Mouse (Mus musculus): ENCODE measurements at regions not wholly inside any gene's neighbourhood (a gene's known extent, or its start where the extent isn't known, plus 50 kb on each side); places are given as distances from the start of the nearest gene placed in this dataset.
A peak's percentile ranks its signal among the peaks of the same experiment; 100 is the strongest.

GRCm38 (mm10) chr1:137654171-137654570, 521.3 kb downstream of the Ptprc start:
- Histone ChIP-seq H3K27me3 (no peaks in the 10 kb centered on the region), H3K36me3 (no peaks in the 10 kb centered on the region), H3K9me3 (no peaks in the 10 kb centered on the region), H3K9ac (no peak overlapping the region), H3K4me1 (peaks cover 17% of the 10 kb centered on the region), H3K27ac (no peak overlapping the region), H3K4me3 (no peak overlapping the region), H3K4me2 (replicated peaks) (no peak overlapping the region)
- ATAC-seq (ENCODE audit: insufficient number of reproducible peaks, insufficient read depth, low FRiP score, low TSS enrichment) = no peak
- WGBS = 27% methylated on average over 4 of the region's 4 CpGs

- peak overlapping the region; percentile 17; the same call in 1 of the 2 replicates for H3K27ac ChIP-seq
- 81% methylated on average over 5 of the region's 5 CpGs for WGBS
Measured at GRCm38 (mm10) chr1:137653495-137653894, 522.0 kb downstream of the Ptprc start.

GRCm38 (mm10) chr1:137650629-137651028, 524.9 kb downstream of the Ptprc start:
- no peaks in the 10 kb centered on the region for H3K9me3 ChIP-seq
- H3K36me3 ChIP-seq = no peaks in the 10 kb centered on the region
- H3K9ac ChIP-seq = no peak overlapping the region
- H3K4me1 ChIP-seq = peaks cover 13% of the 10 kb centered on the region
- WGBS = 47% methylated on average over 3 of the region's 3 CpGs
- no peak overlapping the region for H3K27ac ChIP-seq
- no peak overlapping the region for H3K4me2 ChIP-seq (replicated peaks)
- H3K27me3 ChIP-seq = no peaks in the 10 kb centered on the region
- no peak for ATAC-seq (ENCODE audit: insufficient number of reproducible peaks, insufficient read depth, low FRiP score, low TSS enrichment)
- H3K4me3 ChIP-seq = no peak overlapping the region

More at GRCm38 (mm10) chr1:137653495-137653894, 522.0 kb downstream of the Ptprc start:
- no peaks in the 10 kb centered on the region for H3K9me3 ChIP-seq
- no peak overlapping the region for H3K4me3 ChIP-seq
- H3K4me1 ChIP-seq = peaks cover 17% of the 10 kb centered on the region
- no peak overlapping the region for H3K9ac ChIP-seq
- H3K27me3 ChIP-seq = no peaks in the 10 kb centered on the region
- ATAC-seq (ENCODE audit: insufficient number of reproducible peaks, insufficient read depth, low FRiP score, low TSS enrichment) = no peak
- no peak overlapping the region for H3K4me2 ChIP-seq (replicated peaks)
- H3K36me3 ChIP-seq = no peaks in the 10 kb centered on the region

- Histone ChIP-seq H3K9me3 (no peaks in the 10 kb centered on the region), H3K27ac (0 out of 2 replicates have a peak overlapping the region, but pooled peaks have one; percentile 41), H3K9ac (no peak overlapping the region), H3K4me2 (replicated peaks) (no peak overlapping the region), H3K36me3 (no peaks in the 10 kb centered on the region), H3K4me1 (peaks cover 15% of the 10 kb centered on the region), H3K27me3 (no peaks in the 10 kb centered on the region), H3K4me3 (no peak overlapping the region)
- WGBS = 5% methylated on average over 2 of the region's 2 CpGs
- no peak for ATAC-seq (ENCODE audit: insufficient number of reproducible peaks, insufficient read depth, low FRiP score, low TSS enrichment)
Measured at GRCm38 (mm10) chr1:137650082-137650481, 525.4 kb downstream of the Ptprc start.

GRCm38 (mm10) chr1:137648832-137649231, 526.7 kb downstream of the Ptprc start:
- H3K27ac ChIP-seq = no peak overlapping the region
- H3K9ac ChIP-seq = no peak overlapping the region
- H3K4me1 ChIP-seq = peaks cover 24% of the 10 kb centered on the region
- no peak overlapping the region for H3K4me2 ChIP-seq (replicated peaks)
- H3K4me3 ChIP-seq = no peak overlapping the region
- no peaks in the 10 kb centered on the region for H3K27me3 ChIP-seq
- 71% methylated on average over 1 of the region's 1 CpGs for WGBS
- no peaks in the 10 kb centered on the region for H3K9me3 ChIP-seq
- H3K36me3 ChIP-seq = no peaks in the 10 kb centered on the region
- no peak for ATAC-seq (ENCODE audit: insufficient number of reproducible peaks, insufficient read depth, low FRiP score, low TSS enrichment)

GRCm38 (mm10) chr1:137644601-137645040, 530.9 kb downstream of the Ptprc start:
- Histone ChIP-seq H3K4me3 (no peak overlapping the region), H3K9ac (no peak overlapping the region), H3K27me3 (no peaks in the 10 kb centered on the region), H3K4me2 (replicated peaks) (no peak overlapping the region), H3K27ac (no peak overlapping the region), H3K36me3 (no peaks in the 10 kb centered on the region), H3K4me1 (peaks cover 14% of the 10 kb centered on the region), H3K9me3 (no peaks in the 10 kb centered on the region)
- WGBS = 35% methylated on average over 6 of the region's 6 CpGs
- no peak for ATAC-seq (ENCODE audit: insufficient number of reproducible peaks, insufficient read depth, low FRiP score, low TSS enrichment)

- no peak for ATAC-seq (ENCODE audit: insufficient number of reproducible peaks, insufficient read depth, low FRiP score, low TSS enrichment)
- no peak overlapping the region for H3K4me2 ChIP-seq (replicated peaks)
Measured at GRCm38 (mm10) chr1:137643508-137643907, 532.0 kb downstream of the Ptprc start.

GRCm38 (mm10) chr1:137640848-137641247, 534.7 kb downstream of the Ptprc start:
- Histone ChIP-seq H3K9me3 (no peaks in the 10 kb centered on the region), H3K36me3 (no peaks in the 10 kb centered on the region), H3K27ac (no peak overlapping the region), H3K4me2 (replicated peaks) (no peak overlapping the region), H3K4me3 (no peak overlapping the region), H3K27me3 (no peaks in the 10 kb centered on the region), H3K4me1 (peaks cover 19% of the 10 kb centered on the region), H3K9ac (no peak overlapping the region)
- ATAC-seq (ENCODE audit: insufficient number of reproducible peaks, insufficient read depth, low FRiP score, low TSS enrichment) = no peak
- 15% methylated on average over 7 of the region's 7 CpGs for WGBS

More at GRCm38 (mm10) chr1:137643508-137643907, 532.0 kb downstream of the Ptprc start:
- Histone ChIP-seq H3K27me3 (no peaks in the 10 kb centered on the region), H3K4me1 (peaks cover 14% of the 10 kb centered on the region), H3K27ac (no peak overlapping the region), H3K4me3 (no peak overlapping the region), H3K9ac (no peak overlapping the region), H3K9me3 (no peaks in the 10 kb centered on the region), H3K36me3 (no peaks in the 10 kb centered on the region)
- 89% methylated on average over 1 of the region's 1 CpGs for WGBS

- no peak for ATAC-seq (ENCODE audit: insufficient number of reproducible peaks, insufficient read depth, low FRiP score, low TSS enrichment)
- H3K4me3 ChIP-seq = no peak overlapping the region
- 17% methylated on average over 3 of the region's 3 CpGs for WGBS
- peak overlapping the region; percentile 25; the same call in 1 of the 2 replicates for H3K27ac ChIP-seq
- no peak overlapping the region for H3K4me2 ChIP-seq (replicated peaks)
- peaks cover 8% of the 10 kb centered on the region; the same call in 1 of the 2 replicates for H3K4me1 ChIP-seq
- H3K27me3 ChIP-seq = no peaks in the 10 kb centered on the region
- no peaks in the 10 kb centered on the region for H3K9me3 ChIP-seq
- H3K36me3 ChIP-seq = no peaks in the 10 kb centered on the region
- H3K9ac ChIP-seq = no peak overlapping the region
Measured at GRCm38 (mm10) chr1:137636947-137637346, 538.6 kb downstream of the Ptprc start.

- Histone ChIP-seq H3K9ac (no peak overlapping the region), H3K4me1 (peaks cover 8% of the 10 kb centered on the region; the same call in 1 of the 2 replicates), H3K4me3 (no peak overlapping the region), H3K36me3 (no peaks in the 10 kb centered on the region), H3K27me3 (no peaks in the 10 kb centered on the region), H3K27ac (peak overlapping the region; percentile 30; the same call in 1 of the 2 replicates), H3K4me2 (replicated peaks) (no peak overlapping the region), H3K9me3 (no peaks in the 10 kb centered on the region)
- no peak for ATAC-seq (ENCODE audit: insufficient number of reproducible peaks, insufficient read depth, low FRiP score, low TSS enrichment)
- WGBS = 15% methylated on average over 3 of the region's 3 CpGs
Measured at GRCm38 (mm10) chr1:137636321-137636944, 539.1 kb downstream of the Ptprc start.

GRCm38 (mm10) chr1:137635781-137636180, 539.7 kb downstream of the Ptprc start:
- Histone ChIP-seq H3K9ac (no peak overlapping the region), H3K4me1 (peaks cover 6% of the 10 kb centered on the region; the same call in 1 of the 2 replicates), H3K4me2 (replicated peaks) (no peak overlapping the region), H3K27ac (peak overlapping the region; percentile 63; the same call in 1 of the 2 replicates), H3K27me3 (no peaks in the 10 kb centered on the region), H3K4me3 (no peak overlapping the region), H3K36me3 (no peaks in the 10 kb centered on the region), H3K9me3 (no peaks in the 10 kb centered on the region)
- 17% methylated on average over 7 of the region's 7 CpGs for WGBS
- ATAC-seq (ENCODE audit: insufficient number of reproducible peaks, insufficient read depth, low FRiP score, low TSS enrichment) = no peak

GRCm38 (mm10) chr1:137631546-137631945, 544.0 kb downstream of the Ptprc start:
- H3K36me3 ChIP-seq = no peaks in the 10 kb centered on the region
- no peak for ATAC-seq (ENCODE audit: insufficient number of reproducible peaks, insufficient read depth, low FRiP score, low TSS enrichment)
- no peak overlapping the region for H3K4me2 ChIP-seq (replicated peaks)

More at GRCm38 (mm10) chr1:137631546-137631945, 544.0 kb downstream of the Ptprc start:
- Histone ChIP-seq H3K9ac (no peak overlapping the region), H3K27ac (no peak overlapping the region), H3K9me3 (no peaks in the 10 kb centered on the region), H3K4me3 (no peak overlapping the region), H3K4me1 (no peaks in the 10 kb centered on the region; the same call in 1 of the 2 replicates), H3K27me3 (no peaks in the 10 kb centered on the region)
